Mouse (Mus musculus) cerebral cortex, adult 2 months (tissue): Measurements from ENCODE around the gene Ifngr2.

Source experiments
- WGBS: fragments of 180-500 bp; shearing (Covaris S2); methylation state at CpG from one replicate; pipeline ENCODE4 v1.1.7; 2018; 5-methylcytosine and 5-hydroxymethylcytosine counted together

The Ifngr2 gene

DNA sequence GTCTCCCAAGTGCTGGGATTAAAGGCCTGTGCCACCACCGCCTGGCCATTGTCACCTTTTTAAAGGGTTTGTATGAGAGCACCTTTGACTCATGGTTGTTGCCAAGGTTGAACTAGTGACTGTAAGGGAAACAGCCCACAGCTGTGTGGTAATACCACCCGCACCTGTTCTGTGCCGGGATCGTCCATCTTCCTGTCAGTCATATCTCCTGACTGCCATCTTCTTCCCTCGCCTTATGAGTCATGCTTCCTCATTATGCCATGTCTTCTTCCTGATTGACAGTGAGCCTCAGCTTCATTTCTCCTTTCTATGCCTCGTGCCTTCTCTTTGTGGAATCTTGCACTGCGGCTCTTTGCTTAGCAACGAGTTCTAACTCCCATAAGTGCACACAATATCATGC lies 60.1 kb downstream of the Ifngr2 start:
- WGBS: 80% methylated on average over 8 of the region's 8 CpGs

DNA sequence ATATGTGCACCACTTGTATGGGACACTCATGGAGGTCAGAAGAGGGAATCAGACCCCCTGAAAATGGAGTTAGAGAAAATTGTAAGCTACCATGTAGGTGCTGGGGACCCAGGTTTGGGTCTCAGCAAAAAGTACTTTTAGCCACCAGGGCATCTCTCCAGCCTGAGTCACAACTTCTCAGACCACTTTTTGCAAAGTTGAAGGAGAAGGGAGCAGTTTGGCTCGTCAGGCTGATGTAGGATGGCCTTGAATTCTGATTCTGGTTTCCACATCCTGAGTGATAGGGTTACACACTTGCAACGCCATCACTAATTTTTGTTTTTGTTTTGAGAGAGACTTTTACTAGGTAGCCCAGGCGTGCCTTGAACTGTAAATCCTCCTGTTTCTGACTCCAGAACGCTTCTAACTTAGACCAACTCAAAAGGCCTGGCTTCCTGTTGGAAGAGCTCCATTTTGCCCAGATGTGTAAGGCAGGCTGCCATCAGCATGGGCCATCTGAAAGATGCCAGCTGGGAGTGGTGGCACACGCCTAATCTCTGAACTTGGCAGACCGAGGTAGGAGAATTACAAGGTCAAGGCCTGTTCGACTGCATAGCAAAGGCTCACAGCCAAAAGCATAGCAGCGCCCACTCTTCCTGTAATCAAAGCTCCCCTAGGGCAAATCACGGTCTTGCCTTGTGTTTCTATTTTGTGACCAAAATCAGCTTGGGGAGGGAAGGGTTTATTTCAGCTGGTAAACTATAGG lies 62.8 kb downstream of the Ifngr2 start:
- 65% methylated on average over 9 of the region's 9 CpGs for WGBS

DNA sequence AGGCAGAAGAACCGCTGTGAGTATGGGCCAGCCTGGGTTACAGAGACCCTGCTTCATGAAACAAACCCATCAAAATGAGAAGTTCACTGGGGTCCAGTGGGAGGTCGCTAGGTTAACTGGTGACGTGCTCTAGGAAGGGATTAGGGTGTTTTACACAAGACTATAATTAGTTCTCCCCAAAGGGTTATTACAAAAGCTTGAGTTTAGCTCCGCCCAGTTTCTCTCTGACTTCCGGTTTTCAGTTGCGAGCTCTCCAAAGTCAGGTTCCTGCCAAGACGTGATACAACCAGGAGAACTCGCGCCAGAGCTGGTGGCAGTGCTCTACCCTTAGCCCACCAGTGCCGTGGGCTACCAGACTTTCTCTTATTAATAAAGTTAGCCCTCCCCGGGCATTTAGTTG lies 64.4 kb downstream of the Ifngr2 start:
- 66% methylated on average over 11 of the region's 11 CpGs for WGBS

DNA sequence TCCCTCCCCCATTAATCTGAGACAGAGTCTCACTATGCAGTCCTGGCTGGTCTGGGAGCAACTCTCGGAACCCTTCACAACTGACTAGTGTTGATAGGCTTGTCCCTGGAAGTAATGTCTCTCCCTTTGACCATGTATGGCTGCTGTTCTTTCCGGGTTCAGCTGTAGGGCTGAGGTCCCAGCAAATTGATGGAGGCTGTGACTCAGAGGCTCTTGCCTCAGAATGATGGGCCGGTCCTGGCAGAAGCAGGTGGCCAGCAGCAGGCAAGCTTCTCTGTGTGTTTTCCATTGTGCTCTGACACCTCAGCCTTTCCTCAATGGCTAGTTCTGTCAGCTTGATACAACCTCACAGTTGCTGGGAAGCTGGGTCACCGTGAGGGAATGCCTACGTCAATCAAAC lies 65.7 kb downstream of the Ifngr2 start:
- WGBS: 75% methylated on average over 5 of the region's 5 CpGs

DNA sequence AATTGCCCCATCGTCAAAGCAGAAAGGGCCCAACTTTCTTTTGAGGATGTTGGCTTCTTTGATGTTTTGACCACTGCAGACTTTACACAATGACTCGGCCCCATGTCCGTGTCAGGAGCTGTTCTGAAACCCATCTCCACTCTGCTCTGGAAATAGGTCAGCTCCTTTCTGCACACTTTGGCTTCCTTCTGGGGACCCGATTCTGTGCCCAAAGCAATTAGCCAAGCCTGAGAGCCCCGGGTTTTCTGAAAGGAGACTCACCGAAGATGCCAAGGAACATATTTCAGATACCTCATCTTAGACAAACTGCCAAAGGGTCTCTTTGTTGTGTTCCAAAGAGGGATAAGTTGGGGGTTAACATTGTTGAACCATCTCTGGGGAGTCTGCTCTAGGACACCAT lies 67.7 kb downstream of the Ifngr2 start:
- 72% methylated on average over 6 of the region's 6 CpGs for WGBS
